Mouse (Mus musculus) heart, adult 8-10 months (tissue): ENCODE data around the gene Cdh12. TPM values are rescaled to one million over a fixed set of nuclear protein-coding genes. Genes with fewer than 3 reads are reported as not detected.

Experiments
- DNase-seq: peaks from one replicate; pipeline ENCODE4 v3.0.0; 2022; ENCODE audit warnings: low spot score
- total RNA-seq, 4 experiments: library from RNA; stranded (reverse); gene quantifications; 2 replicates each; pipeline ENCODE4 v1.2.4; 2022

The Cdh12 gene
- total RNA-seq, 4 experiments from 2014 or later = not detected

DNA sequence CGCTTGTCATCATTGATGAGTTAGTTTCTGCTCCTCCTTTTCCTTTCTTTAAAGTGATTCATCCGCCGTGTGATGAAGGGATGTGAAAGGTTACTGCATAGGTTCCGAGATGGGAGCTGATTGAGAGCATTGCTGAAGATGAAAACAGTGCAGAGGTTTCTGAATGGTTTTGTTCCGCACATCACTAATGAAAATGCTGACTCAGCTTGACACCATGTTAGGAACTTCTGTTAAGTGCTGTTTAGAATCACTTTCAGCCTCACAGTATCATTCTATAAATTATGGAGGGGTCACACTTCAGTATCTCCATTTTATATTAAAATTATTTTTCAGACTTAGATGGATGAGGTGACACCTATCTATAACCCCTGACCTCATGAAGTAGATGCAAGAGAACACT is 247.2 kb downstream of the Cdh12 start:
- no peak for DNase-seq

DNA sequence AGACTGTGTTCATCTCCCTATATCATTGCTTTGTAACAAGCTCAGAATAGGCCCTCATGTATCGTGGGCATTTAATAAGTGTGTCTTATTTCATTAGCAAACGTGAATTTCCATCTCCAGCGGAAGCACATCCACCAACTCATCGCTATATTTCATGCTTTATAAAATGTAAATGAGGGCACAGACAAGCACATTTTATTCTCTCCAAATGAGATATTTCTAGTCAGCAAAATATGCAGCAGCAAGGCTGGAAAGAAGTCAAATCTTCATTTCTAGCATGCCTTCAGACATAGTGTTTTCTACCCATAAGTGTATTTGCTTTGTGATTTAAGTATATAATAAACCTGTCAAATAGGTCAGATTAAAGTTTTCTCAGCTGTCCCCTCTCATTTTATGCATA is 262.8 kb downstream of the Cdh12 start:
- DNase-seq = no peak

GRCm38 (mm10) chr15:20772289-20772688 is 323.2 kb downstream of the Cdh12 start:
- DNase-seq = no peak

DNA sequence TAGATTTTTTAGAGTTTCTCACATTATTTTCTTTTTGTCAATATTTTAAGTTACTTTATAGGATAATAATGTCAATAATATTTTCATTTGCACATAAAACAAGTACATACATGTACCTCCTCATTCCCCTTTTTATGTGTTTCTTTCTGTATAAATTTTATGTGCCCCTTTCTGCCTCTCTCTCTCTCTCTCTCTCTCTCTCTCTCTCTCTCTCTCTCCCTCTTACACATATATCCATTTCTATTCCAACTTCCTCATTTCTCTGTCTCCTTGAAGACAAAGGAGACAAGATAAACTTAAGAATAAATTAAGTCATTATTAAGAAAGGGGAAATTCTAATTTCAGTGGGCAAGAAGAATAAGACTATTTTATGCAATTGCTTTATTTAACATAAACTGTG is 324.4 kb downstream of the Cdh12 start:
- DNase-seq = no peak

DNA sequence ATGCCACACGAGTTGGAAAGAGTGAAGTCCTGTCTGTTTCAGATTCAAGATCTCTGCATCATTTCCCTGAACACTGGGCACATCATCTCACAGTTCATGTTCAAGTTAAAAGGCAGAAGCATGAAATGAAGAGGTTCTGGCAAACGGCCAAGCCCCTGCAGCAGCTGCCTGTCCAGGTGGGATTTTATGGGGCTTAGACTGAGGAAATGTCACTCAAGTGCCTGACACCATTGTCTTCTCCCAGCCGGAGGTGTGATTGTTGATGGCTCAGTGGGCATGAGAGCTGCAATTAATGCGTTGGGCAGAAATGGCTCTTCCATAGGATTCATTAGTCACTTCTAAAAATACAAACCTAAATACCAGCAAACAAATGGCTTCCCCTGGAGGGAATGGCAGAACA is 347.9 kb downstream of the Cdh12 start:
- DNase-seq = no peak

- no peak for DNase-seq
Measured at GRCm38 (mm10) chr15:20798541-20798940, 349.5 kb downstream of the Cdh12 start.

DNA sequence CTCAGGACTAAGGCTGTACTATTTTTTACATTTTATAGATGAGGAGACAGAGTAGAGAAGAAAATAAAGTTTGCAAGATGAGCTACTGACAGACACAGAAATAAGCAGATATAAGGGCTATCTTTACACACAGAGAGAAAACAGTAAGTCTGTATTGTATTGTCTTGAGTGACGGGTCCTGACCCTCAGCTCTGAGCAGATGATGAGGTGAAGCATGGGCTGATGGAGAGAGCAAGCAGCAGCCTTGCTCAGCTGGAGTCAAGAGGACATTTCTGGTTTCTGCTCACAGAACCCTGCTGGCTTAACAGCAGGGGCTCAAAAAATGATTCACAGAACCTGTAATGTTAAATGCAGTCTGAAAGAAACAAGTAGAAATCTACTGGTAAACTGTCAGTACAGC is 386.8 kb downstream of the Cdh12 start:
- no peak for DNase-seq

DNA sequence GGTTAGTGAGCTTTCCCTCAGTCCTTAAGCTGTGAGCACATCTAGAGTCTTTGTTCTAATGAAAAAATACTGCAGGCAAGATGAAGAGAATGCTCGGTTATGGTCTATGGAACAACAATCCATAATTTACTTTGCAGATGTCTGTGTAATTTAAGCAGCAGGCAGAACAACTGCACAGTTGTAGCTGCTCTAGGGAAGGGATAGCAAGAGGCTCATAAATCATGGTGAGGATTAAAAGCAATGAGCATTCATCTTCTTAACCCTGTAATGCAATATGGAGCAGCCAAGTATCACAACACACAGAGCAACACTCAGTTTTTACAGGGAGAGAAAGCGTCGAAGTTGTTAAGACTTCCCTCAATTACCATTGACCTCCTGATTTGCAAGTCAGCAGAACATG is 387.9 kb downstream of the Cdh12 start:
- no peak for DNase-seq

GRCm38 (mm10) chr15:20841479-20841878 is 392.4 kb downstream of the Cdh12 start:
- DNase-seq = no peak

DNA sequence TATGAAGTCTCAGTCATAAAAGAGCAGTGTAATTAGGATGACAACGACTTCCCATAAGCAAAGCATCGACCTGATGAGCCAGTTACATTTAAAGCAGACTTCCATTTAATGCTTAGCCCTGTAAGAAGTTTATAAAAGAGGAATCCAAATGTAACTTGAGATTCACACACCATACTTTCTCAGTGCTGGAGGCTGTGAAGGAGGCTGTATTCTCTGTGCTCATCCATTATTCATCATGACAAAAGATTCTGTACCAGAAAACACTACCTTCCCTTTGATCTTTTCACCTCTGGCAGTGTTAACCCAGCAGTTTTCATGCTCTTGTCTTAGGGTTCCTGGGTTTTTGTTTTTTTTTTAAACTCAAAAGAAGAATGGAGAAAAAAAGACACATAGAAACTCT is 414.0 kb downstream of the Cdh12 start:
- no peak for DNase-seq

GRCm38 (mm10) chr15:20872518-20872917 is 423.5 kb downstream of the Cdh12 start:
- no peak for DNase-seq

- no peak for DNase-seq
Measured at GRCm38 (mm10) chr15:20876993-20877392, 427.9 kb downstream of the Cdh12 start.

DNA sequence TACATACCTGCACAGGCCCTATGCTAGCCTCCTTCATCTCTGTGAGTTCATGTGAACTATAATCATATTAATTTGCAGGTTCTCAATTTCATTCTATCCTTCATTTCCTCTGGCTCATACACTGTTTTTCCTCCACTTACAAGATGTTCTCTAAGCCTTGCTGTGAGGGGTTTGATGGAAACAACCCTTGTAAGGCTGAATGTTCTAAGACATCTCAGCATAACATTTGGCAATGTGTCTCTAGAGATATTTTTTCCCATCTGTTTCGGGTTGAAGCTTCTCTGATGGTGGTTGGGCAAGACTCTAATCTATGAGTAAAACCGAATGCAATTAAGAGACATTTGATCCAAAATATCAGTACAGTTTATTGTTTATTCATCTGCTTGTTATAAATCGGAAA is 444.4 kb downstream of the Cdh12 start:
- no peak for DNase-seq

DNA sequence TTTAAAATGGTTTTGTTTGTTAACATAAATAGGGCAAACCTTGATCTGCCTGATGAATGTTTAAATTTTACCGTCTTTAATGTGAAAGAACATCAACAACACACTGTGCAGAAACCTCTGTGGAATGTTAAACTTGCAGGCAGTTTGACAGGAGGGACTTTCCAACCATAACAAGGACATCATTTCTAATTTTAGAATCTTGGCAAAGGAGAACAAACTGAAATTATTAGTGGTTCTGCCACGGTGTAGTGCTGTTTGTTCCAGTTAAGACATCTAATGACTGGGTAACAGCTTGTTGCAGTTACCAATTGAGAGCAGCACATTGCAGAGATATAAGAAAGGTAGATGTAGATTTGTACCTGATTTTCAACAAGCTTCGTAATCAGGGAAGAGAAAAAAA is 453.5 kb downstream of the Cdh12 start:
- peak; percentile 53 for DNase-seq

DNA sequence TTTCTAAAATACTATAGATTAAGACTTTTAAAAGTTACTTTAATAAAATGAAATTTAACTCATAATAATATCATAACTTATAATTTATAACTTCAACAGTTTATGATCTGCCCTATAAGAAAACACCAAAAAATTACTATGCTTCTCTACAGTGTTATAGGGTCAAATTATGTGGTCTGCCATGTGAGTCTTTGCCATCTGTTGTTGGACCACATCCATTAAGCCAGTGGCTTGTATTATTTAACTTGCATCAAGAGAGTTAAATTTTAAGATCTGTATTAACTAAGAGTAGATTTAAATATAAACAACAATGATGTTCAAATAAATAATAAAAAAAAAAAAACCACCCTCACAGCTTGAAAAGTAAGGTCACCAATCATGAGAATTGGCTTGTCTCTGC is 479.2 kb downstream of the Cdh12 start:
- no peak for DNase-seq

DNA sequence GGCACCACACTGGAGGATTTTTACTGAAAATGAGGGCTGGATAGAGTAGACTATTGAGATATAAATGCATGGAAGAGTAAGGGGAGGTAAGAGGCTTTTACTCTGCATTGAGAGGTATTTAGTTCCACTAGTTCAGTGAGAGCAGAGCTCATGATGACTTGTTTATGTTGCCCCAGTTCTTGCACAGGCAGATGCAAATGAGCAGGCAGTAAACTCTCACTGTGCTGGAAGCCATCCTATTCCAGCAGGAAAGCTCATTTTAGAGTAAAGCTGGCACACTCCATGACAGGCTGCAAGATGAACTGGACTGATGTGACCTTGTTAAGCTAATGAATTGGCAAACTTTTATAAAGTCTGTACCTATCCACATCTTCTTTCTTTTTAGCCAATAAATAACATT is 494.9 kb downstream of the Cdh12 start:
- no peak for DNase-seq

GRCm38 (mm10) chr15:20967463-20967862 is 518.4 kb downstream of the Cdh12 start:
- no peak for DNase-seq

GRCm38 (mm10) chr15:20971041-20971440 is 522.0 kb downstream of the Cdh12 start:
- DNase-seq = no peak

- no peak for DNase-seq
Measured at GRCm38 (mm10) chr15:21000541-21000940, 551.5 kb downstream of the Cdh12 start.

DNA sequence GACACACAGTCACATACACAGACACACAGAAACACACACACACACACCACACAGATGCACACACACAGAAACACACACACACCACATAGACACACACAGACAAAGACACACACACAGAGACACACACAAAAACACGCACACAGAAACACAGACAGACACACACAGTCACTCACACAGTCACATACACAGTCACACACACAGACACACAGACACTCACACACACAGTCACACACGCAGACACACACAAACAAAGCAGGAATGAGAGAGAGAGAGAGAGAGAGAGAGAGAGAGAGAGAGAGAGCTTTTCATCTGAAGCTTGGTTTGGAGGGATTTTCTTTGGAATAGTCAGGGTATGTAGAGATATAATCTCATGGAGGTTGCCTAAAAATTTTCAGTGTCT is 558.9 kb downstream of the Cdh12 start:
- no peak for DNase-seq

- no peak for DNase-seq
Measured at GRCm38 (mm10) chr15:21008487-21008886, 559.4 kb downstream of the Cdh12 start.

- peak; percentile 10 for DNase-seq
Measured at GRCm38 (mm10) chr15:21008969-21009368, 559.9 kb downstream of the Cdh12 start.

GRCm38 (mm10) chr15:21063683-21064082 is 614.6 kb downstream of the Cdh12 start:
- no peak for DNase-seq

DNA sequence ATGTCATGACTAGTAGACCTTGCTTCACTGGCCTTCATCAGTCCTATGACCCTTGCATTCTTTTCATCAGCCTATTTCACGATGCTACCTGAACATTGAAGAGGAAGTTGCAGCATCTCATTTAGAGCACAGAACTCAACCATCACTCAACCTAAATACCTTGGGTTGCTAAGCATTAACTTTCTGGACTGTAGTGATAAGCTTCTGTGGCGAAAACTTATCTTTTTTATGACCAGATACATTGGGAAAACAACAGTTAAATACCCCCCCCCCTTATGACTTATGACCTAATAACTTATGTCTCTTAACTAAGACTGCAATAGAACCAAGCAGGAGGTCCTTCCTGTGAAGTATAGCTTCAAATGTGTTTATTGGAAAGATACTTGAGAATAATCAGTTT is 620.2 kb downstream of the Cdh12 start:
- DNase-seq = no peak

DNA sequence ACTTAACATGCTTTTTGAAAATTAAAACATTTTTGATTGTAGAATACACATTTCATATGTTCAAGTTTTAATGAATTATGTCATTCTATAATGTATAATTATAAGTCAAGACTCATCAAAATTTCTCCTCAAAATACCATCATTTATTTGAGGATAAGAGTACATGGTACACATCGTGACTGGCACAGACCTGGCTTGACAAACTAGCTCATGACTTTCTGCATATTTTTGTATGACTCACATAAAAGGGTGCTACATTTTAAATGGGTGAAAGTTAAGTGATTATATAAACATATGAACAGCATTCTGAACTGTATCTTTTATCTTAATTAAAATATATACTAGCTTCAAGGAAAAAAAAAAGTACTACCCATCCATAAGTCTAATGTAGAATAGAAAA is 643.8 kb downstream of the Cdh12 start:
- no peak for DNase-seq
